Mouse (Mus musculus): ENCODE results near the gene Tssk3.
A peak's percentile ranks its signal among the peaks of the same experiment; 100 is the strongest.
"Not testable (repeated sequence)": the region's sequence is repeated elsewhere in the genome, so short reads cannot be mapped to it uniquely, and the experiment has no call there.

The Tssk3 gene

DNA sequence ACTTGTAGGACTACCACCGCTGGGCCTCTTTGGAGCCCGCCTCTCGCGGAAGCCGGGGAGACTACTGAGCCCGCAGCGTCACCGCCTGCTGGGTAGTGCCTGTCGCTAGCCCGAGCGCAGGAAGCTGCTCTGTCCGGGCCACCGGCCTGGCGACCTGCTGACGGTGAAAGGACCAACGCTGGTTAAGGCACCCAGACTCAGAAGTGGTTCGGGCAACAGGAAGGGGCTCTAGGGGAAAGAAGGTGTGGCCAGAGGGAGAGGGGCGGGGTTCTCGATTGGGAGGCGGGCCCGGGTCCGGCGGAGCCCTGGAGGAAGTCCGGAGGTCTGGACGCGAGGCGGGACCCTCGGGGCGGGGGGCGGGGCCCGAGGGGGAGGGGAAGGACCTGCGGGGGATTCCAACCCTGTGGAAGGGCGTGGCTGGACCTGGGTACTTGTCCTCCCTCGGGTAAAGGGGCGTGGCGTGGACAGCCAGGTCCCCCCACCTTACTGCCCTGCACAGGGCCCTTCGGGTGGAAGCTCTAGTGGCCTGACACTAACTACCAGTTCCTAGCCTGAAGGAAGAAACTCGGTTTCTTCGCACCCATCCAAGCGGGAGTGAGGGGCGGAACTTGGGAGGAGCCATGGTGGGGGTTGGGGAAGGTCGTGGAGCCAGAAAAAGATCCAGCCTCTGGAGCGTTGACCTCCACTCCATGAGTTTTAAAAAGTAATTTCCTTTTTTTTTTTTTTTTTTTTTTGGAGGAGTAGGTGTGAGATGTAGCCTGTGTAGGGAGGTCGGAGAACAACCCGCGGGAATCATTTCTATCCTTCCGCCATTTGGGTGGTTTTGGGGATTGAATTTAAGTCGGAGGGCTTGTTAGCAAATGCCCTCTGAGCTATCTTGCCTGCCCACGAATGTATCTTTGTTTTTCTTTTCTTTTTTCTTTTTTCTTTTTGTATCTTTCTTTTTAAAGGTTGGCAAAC, 10.1 kb upstream of the Tssk3 start:
- DNase-seq: peak; percentile 99

DNA sequence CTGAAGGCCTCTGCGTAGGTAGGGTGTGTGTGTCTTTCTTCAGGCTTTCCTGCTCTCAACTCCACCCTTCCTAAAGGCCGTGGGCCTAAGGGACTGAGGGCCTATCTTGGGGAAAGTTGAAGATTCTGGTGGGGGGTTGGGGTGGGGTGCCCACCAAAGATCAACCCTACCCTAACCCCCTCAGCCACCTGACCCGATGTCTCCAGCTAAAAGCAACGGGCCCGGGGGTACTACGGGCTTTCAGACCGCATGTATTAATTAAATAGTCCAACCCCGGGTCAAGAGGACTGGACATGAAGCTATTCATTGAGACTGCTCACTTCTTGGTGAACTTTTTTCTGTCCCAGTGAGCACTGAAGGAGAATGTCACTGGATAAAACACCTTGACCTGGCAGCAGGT, 9.2 kb upstream of the Tssk3 start:
- DNase-seq: peak; percentile 90

DNA sequence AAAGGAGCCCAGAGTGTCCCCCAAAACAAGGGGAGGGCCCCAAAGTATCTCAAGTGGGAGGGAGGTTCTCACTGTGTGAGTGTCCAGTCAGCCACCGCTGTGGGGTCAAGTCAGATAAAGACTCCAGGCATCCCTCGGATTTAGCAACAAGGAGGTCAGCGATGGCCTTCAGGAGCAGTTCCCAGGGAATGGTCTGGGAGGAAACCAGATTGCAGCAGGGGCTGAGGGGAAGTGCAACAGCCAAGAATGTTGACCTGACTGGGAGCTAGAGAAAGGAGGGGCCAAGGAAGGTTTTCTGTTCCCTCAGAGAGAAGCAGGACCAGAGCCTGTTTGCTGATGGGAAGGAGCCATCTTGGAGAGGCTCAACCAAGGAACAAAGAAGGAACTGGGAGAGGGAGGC, 8.1 kb upstream of the Tssk3 start:
- peak; percentile 92 for DNase-seq

DNA sequence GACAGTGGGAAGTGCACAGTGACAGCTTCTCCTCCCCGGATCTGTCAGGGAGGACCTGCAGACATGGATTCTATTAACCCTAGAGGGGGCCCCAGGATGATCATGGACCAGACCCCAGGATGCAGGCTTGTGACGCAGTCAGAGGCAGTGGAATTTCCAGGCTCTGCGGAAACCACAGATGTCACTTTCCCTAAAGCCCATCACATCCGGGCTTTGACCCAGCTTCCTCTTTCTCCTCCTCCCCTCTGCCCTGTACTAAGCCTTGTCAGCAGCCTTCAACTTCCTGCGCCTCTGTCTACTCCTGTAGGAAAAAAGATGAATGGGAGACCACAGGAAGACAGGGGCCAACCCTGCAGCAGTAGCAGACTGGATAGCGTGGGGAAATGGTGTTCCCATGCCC, 5.8 kb upstream of the Tssk3 start:
- peak; percentile 98 for DNase-seq

DNA sequence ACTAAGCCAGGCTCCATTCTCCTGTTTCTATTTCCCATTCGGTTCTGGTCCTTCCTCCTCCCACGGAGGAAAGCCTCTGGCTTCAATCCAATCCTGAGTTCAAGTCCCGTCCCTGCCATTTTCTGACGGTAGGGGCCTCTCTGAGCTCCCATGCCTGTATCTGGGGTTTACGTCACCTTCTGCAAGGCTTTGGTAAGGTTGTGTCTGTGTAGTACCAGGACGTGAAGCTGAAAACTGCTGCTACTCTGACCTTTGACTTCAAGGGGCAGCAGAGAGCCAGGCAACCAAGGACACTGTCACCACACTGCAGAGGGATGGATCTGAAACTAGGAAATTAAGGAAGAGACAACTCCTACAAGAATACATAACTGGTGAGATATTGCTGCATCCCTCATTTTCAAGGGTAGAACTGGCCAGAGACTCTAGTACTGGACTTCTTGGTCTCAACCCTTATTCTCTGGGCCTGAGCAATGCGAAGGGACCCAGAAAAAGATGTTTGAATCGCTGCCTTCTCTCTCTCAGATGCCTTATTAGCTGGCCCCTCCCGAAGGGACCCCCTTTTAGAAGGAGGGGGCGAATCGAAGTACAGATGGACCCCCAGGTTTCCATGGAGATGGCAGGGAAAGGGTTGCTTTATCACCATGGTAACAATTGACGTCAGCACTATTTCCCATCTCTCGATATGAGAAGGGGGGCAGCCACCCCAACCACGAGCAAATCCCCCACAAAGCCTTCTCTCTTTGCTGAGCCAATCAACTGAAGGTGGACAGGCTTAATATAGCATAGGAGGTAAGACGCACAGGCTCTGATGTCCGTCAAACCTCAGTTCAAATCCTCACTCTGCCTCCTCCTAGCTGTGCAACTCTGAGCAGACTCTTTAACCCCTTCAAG, 5.1 kb upstream of the Tssk3 start:
- DNase-seq: peak; percentile 94

DNA sequence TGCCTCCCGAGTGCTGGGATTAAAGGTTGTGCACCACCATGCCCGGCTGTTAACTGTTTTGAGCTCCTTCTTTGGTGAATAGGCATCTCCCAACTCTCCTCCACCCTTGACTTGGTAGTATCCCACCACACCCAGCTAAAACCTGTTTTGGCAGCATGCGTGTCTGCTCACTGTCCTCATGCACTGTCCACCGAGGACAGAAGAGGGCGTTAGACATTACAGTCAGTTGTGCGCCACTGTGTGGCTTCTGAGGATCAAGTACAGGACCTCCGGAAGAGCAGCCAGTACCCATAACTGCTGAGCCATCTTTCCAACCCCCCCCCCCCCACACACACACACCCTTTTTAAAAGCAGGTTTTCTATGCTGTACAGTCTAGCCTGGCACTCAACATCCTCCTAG, 3.9 kb upstream of the Tssk3 start:
- peak; percentile 88 for DNase-seq

DNA sequence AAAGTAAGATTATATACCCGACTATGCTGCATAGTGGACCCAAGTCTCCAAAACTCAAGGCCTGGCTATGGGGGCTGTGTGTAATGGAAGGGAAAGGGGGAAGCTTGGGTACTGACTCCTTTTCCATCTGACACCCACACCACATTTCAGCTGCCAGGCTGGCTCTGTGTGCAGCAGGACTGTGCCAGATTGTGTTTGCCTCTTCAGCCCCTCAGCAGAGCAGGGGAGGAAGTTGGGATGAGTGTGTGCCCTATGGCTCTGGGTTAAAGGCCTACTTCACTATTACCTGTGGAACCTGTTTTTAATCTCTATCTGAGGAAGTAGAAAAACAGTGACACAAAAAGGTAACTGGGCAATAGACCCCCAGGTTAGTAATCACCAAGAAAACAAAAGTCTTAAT, 9.7 kb downstream of the Tssk3 start:
- no peak for DNase-seq

DNA sequence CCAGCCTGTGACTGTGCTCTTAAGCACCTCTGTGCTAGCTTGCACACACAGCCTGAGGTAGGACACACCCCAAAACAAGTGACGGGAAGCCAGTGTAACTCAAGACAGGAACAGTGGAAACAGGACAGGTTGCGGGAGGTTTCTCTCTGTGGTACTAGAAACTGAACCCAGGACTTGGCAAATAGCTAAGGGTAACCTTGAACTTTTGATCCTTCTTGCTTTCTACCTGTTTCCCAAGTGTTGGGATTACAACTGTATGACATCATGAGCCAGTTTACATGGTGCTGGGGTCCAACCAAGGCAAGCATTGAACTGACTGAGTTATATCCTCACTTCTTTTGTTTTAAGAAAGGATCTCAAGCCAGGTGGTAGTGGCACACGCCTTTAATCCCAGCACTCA, 11.0 kb downstream of the Tssk3 start:
- DNase-seq: no peak

DNA sequence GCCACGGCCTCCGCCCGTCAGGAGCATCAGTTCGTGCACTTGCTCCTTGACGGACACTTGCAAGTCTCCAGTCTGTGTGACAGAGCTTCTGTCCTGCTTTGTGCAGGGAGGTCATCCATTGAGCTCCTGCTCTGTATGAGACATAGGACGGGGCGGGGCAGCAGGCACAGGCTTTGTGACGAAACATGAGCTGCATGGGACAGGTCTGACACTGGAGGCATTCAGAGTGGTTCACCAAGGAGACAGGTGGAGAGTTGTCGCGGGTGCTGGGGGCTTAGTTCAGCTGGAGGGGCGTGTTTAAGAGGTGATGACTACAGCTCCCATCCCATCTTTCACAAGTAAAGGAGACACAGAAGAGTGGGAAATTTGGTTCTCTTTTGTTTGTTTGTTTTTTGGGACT, 14.8 kb downstream of the Tssk3 start:
- no peak for DNase-seq

DNA sequence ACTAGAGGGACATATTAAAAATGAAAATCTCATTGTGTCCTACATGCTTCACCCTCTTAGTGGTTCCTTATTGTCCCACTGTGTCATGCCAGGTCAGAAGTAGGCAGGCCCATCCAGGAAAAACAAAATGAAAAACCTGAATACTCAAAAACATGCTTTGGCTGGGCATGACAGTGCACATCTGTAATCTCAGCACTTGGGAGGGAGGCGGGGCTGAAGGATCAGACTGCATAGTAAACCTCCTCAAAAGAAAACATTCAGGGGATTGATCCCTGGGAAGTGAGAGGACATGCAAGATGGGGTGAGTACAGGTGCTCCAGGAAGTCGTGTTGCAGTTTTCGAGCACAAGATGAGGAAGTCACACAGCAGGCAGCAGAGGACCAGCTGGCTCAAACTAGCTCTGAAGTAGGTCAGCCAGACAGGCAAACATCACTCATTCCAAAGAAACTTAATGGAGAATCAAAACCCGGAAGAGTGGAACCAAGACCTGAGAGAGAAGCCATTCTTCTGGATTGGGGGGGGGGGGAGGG, 26.5 kb downstream of the Tssk3 start:
- DNase-seq: no peak

DNA sequence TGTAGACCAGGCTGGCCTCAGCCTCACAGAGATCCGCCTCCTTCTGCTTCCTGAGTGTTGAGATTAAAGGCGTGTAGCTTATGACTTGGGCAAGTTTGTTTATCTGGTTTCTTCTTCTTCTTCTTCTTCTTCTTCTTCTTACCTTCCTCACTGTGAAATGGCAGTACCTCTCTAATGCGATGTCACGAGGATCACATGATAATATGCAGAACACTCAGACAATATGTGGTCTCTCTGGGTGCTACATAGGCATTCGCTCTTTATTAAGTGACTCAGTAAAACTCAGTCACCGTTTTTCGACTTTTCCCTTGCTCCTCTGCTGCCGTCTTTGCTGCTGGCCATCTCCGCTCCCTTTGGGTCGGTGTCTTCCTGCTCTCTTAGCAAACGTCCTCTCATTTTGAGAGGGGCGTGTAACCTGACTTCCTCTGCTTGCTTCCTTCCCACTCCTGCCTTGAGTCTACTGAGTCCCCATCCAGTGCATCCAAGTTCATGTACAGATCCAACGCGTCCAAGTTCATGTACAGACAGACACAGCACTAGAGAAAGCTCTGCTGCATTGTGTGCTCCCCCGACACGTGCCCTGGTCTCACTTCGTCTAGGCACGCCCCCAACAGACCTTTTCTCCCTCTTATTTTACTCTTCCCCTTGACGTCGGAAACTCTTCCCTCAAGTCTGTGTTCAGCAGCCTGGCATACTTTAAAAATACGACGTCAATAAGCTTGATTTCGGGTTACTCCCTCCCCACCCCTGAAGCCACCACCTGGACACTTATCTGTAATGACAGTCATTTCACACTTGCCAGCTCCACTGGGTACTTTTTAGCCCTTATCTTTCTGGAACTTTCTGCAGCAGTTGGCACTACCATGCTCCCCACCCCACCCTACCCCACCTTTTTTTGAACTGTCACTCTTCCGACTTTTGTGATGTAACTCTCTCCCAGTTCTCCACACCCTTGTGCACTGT, 27.4 kb downstream of the Tssk3 start:
- DNase-seq: no peak

DNA sequence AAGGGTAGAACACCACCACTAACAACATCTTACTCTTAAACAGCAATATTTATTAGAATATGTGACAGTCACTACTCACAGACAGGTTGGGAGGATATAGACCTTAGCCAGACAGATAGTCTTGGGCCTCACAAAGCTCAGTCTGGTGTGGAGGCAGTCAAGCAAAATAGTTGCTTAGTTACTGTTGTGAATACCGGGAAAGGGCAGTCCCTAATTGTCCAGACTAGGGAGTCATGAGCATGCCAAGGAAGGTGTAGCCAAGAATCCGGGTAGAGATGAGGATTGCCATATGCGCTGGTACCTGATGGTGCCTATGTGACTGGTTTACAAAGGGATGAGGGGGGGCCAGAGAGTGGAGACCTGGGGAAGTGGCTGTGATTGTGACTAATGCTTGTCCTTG, 28.7 kb downstream of the Tssk3 start:
- peak; percentile 93 for DNase-seq

DNA sequence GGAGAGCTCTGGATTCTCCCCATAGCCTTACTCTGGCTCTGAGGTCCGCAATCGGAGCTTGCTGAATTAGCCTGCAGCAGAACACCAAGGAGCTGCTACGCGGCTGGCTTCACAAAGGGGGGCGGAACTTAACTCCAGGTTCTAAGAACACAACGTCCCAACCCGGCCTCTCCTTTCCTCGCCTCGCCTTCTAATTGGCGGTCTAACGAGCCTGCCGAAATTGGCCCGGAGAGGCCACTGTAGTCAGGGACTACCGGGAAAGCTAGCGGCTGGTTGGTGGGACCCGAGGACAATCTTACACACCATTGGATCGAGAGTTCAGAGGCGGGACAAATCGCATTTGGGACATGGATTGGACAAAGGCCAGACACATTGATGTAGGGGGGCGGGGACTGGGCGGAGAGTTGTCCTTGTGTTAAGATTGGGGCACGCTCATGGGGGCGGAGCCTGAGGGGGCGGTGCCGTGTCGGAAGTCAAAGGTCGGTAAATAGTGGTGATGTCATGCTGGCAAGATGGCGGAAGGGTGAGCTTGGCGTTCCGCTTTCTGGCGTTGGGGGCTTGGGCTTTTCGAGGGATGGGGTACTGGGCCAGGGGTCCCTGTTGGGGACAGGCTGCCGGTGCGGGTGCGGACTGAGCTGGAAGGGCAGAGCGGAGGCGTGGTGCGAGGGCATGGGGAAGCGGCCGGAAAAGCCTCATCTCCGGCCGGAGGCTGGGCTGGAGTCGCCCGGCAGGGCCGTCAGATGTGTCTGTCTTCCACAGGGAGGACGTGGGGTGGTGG, 29.4 kb downstream of the Tssk3 start, which contains the start of gene Bsdc1:
Gene Bsdc1 (plus strand): TSS at position 399 of the 778 bp plus-strand sequence.
- DNase-seq: peak; percentile 100

DNA sequence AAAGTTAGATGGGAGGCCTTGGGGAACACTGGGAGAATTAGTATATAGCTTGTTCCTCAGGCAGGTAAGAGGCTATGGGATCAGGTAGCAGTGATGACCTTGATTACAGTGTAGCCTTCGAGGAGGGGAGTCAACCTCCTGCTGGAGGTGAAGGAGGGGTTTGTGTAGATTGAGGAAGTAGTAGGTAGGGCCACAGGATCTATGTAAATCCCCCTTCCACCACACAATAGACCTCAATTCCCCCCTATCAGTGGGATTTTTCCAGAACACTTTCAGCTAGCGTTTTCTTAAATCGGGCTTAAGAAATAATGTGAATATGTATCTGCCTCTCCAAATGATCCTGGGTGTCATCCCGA, 30.0 kb downstream of the Tssk3 start:
- DNase-seq: no peak

DNA sequence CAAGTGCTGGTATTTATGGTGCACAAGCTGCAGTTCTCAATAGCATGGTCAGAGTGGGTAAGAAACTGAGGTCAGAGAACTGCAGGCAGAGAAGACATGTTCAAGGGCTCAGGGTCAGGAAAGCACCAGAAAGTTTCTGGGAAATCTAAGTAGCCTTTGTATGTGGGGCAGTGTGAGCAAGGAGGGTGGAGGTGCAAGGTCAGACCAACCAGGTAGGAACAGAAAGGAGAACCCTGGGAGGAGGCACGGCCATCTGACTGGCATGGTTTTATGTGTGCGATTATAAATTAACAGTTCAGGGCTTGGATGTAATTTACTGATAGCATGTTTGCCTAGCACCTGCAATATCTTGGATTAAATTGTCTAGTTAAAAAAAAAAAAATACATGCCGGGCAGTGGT, 31.1 kb downstream of the Tssk3 start:
- no peak for DNase-seq

DNA sequence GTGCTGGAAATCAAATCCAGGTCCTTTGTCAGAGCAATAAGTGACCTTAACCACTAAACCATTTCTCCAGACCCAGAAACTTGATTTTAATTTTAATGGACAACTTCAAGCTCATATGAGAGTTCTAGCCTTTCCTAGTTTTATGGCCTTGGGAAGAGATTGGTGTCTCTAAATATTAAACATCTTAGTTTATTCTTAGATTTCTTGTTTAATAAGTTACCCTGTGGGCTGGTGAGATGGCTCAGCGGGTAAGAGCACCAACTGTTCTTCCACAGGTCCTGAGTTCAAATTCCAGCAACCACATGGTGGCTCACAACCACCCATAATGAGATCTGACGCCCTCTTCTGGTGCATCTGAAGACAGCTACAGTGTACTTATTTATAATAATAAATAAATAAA, 33.5 kb downstream of the Tssk3 start:
- DNase-seq: not testable (repeated sequence)

DNA sequence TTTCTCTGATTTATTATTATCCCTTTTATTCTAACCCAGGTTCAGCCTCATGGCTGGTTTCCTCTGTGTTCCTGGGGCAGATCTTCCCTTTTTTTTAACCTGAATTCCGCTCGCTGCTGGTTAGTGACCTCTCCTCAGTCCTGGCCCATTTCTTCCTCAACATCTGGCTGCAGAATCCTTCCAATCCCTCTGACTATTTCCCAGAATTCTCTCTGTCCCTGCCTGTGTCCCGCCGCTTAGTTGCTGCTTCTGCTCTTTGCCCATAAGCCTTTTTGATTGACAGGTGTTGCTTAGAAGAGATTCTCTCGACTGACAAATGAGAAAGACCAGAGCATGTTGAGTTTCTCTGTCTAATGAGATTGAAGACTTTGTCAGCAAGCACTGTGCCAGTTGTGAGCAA, 34.7 kb downstream of the Tssk3 start:
- no peak for DNase-seq

DNA sequence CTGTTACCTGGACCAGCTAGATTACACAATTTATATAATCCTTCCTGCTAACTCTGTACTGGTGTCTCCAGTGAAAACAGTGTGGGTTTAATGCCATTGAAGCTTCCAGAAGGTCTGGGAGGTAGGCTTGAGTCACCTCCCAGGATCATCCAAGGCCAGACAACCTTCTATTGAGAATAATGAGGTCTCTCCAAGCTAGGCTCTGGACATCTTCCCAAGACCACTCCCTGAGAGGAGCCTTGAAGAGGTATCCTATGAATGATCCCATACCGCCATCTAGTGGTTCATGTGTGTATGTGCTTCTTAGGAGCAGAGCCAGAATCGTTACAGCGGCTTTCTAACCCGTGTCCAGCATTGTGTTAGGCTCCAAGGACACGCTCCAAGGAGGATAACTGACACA, 35.6 kb downstream of the Tssk3 start:
- peak; percentile 95 for DNase-seq

DNA sequence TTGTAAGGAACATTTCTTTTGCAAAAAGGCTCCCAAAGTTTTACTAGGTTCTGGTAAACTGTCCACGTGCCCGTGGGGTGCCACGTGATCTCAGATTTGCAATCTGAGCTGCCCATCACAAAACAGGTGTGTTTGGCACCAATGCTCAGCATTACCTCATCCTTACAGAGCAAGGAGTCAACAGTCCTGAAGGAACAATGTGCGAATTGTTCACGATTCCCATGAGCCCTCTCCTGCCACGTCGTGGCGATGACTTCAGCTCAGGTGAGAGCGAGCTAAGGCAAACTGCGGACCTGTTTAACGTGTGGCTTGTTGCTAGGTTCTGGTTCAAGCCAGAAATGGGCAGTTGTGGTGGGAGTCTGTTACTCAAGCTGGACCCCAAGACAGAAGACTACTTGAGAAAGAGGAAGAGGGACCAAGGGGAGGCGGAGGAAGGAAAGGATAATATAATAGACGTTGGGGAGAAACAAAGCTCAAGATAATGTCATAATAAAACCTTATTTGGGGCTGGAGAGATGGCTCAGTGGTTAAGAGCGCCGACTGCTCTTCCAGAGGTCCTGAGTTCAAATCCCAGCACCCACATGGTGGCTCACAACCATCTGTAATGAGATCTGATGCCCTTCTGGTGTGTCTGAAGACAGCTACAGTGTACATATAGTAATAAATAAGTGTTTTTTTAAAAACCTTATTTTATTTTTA, 39.2 kb downstream of the Tssk3 start:
- no peak for DNase-seq

DNA sequence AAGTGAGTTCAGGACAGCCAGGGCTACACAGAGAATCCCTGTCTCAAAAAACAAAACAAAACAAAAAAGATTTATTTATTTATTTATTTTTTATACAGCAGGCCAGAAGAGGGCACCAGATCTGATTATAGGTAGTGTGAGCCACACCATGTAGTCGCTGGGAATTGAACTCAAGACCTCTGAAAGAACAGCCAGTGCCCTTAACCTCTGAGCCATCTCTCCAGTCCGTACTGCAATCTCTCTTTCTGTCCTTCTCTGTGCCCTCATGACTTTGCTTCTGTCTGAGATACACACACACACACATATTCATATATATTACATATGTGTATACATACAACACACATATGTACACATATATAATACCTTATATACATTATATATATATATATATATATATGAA, 40.0 kb downstream of the Tssk3 start:
- DNase-seq: no peak

DNA sequence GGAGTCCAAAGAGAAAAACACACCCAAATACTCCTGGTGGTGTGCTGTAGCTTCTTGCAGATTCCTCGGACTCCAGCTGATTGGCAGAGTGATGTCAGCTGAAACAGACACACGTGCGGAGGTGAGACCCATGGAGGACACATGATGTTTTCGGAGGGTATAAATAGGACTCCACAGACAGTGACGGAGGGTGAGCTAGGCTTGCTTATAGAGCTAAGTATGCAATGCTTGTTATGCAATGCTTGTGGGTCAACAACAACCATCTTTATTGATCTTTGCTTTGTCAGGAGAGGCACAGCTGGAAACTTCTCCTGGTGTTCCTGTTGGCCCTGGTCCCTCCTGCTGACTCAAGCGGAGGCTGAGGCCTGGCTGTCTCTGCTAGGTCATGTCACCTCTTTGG, 42.1 kb downstream of the Tssk3 start:
- no peak for DNase-seq
